Mouse (Mus musculus) fat pad, adult 2 months (tissue): ENCODE data around the gene Amer3.
"Not testable (repeated sequence)": the region's sequence is repeated elsewhere in the genome, so short reads cannot be mapped to it uniquely, and the experiment has no call there.

Experiments used
- DNase-seq: peaks from one replicate; pipeline ENCODE4 v3.0.0-alpha.2; 2011; ENCODE audit warnings: low read depth, low spot score; ENCODE audit errors: extremely low read depth

Gene Amer3

GRCm38 (mm10) chr1:34600000-34600399 lies 20.5 kb downstream of the Amer3 start:
- DNase-seq, result no peak

- DNase-seq, result no peak
Measured at GRCm38 (mm10) chr1:34601323-34602047, 22.0 kb downstream of the Amer3 start.

- DNase-seq, result no peak
Measured at GRCm38 (mm10) chr1:34602363-34602762, 22.9 kb downstream of the Amer3 start.

GRCm38 (mm10) chr1:34613801-34614200 lies 34.3 kb downstream of the Amer3 start:
- no peak for DNase-seq

GRCm38 (mm10) chr1:34620116-34620515 lies 40.7 kb downstream of the Amer3 start:
- DNase-seq, result not testable (repeated sequence)

GRCm38 (mm10) chr1:34620761-34621160 lies 41.3 kb downstream of the Amer3 start:
- DNase-seq, result not testable (repeated sequence)

GRCm38 (mm10) chr1:34635711-34636110 lies 56.3 kb downstream of the Amer3 start:
- DNase-seq, result no peak
